Mouse (Mus musculus): ENCODE measurements around the gene Ect2l. TPM values are rescaled to one million over a fixed set of nuclear protein-coding genes. Genes with fewer than 3 reads are reported as not detected.
A peak's percentile ranks its signal among the peaks of the same experiment; 100 is the strongest.

The Ect2l gene
- polyA plus RNA-seq, 1 experiment from 2014 or later = 0.25 TPM

DNA sequence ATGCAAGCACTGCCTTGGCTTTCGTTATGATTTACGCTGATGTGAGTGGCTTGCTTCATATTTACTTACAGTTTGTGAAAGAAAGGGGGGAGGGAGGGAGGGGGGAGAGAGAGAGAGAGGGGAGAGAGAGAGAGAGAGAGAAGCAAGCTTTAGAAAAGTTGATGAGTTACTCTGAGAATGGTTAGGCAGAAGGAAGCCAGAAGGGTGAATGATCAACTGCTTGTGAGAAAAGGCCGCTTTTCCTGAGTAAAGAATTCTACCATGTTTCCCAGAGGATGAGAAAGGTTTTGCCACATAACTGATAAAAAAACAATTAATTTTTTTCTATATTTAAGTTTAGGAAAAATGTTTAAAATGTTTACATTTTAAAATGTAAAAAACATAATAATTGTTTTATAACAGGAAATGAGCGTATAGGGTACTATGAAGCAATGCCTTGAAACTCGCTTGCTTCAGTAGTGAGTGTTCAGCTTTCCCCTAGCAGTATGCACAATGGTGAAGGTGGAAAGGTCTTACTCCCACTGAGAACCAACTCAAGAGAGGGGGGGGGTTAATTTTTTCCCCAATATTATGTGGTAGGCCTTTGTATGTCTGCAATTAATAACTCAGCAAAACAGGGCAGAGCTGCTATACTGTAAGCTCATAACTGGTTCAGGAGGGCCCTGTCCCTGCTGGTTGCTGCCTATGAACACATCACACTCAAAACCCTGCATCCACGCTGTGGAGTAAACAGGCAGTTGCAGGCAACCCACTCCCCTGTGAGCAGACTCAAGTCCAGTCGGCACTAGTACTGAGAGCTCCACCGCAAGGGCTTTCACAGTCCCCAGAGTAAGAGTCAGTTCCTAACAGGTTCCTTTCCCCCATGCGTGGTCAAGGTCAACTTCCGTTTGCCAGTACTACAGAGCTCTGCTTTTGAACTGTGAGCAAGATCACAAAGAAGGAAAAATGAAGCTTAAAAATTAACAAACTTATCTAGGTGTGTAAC, 78.7 kb downstream of the Ect2l start:
- Histone ChIP-seq H3K9me3 (ENCODE audit: control insufficient read depth, low read length) (no peaks in the 10 kb centered on the region), H3K27ac (replicated peaks; ENCODE audit: low read depth, low read length) (no peak overlapping the region), H3K27me3 (ENCODE audit: control insufficient read depth, insufficient read depth, low read length) (no peaks in the 10 kb centered on the region), H3K9ac (replicated peaks; ENCODE audit: low read length) (no peak overlapping the region), H3K36me3 (ENCODE audit: control insufficient read depth, insufficient read depth, low read length) (peaks cover 7% of the 10 kb centered on the region; the same call in 1 of the 2 replicates), H3K4me2 (ENCODE audit: low read length) (no peak overlapping the region), H3K4me3 (replicated peaks; ENCODE audit: low read depth, low read length) (no peak overlapping the region), H3K4me1 (ENCODE audit: control insufficient read depth, insufficient read depth, low read length) (no peaks in the 10 kb centered on the region)
- ATAC-seq (ENCODE audit: low FRiP score, low TSS enrichment) (no peak), DNase-seq (no peak)
- 88% methylated on average over 10 of the region's 10 CpGs for WGBS

DNA sequence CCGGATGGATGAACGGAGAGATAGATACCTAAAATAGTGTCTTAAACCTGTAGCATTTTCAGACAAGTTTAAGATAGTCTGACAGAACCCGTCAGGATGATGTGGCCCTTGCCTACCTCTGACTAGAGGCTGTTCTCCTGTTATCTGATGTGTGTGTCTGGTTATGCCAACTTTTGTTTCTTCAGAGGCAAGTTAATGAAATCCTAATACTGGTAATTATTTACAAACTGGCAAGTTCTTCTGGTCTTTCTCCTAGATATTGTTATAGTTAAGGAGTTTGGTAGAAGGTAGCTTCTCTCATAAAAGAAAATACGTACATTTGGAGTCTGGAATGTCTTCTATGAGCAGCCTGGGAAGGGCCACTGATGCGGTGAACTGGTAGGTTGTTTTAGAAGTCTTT, 80.4 kb downstream of the Ect2l start:
- H3K4me2 ChIP-seq (ENCODE audit: low read length) = no peak overlapping the region
- peaks cover 20% of the 10 kb centered on the region for H3K36me3 ChIP-seq (ENCODE audit: control insufficient read depth, insufficient read depth, low read length)
- H3K4me1 ChIP-seq (ENCODE audit: control insufficient read depth, insufficient read depth, low read length) = no peaks in the 10 kb centered on the region
- 94% methylated on average over 5 of the region's 5 CpGs for WGBS
- ATAC-seq (ENCODE audit: low FRiP score, low TSS enrichment) (no peak), DNase-seq (no peak)
- no peak overlapping the region for H3K9ac ChIP-seq (replicated peaks; ENCODE audit: low read length)
- H3K4me3 ChIP-seq (replicated peaks; ENCODE audit: low read depth, low read length) = no peak overlapping the region
- H3K27ac ChIP-seq (replicated peaks; ENCODE audit: low read depth, low read length) = no peak overlapping the region
- H3K27me3 ChIP-seq (ENCODE audit: control insufficient read depth, insufficient read depth, low read length) = no peaks in the 10 kb centered on the region
- H3K9me3 ChIP-seq (ENCODE audit: control insufficient read depth, low read length) = no peaks in the 10 kb centered on the region

GRCm38 (mm10) chr10:18118336-18118735, 92.4 kb downstream of the Ect2l start:
- Histone ChIP-seq H3K4me1 (ENCODE audit: control insufficient read depth, insufficient read depth, low read length) (no peaks in the 10 kb centered on the region), H3K4me3 (replicated peaks; ENCODE audit: low read depth, low read length) (no peak overlapping the region), H3K9ac (replicated peaks; ENCODE audit: low read length) (no peak overlapping the region), H3K36me3 (ENCODE audit: control insufficient read depth, insufficient read depth, low read length) (peaks cover 68% of the 10 kb centered on the region), H3K27ac (replicated peaks; ENCODE audit: low read depth, low read length) (no peak overlapping the region), H3K4me2 (ENCODE audit: low read length) (no peak overlapping the region), H3K27me3 (ENCODE audit: control insufficient read depth, insufficient read depth, low read length) (no peaks in the 10 kb centered on the region), H3K9me3 (ENCODE audit: control insufficient read depth, low read length) (no peaks in the 10 kb centered on the region)
- ATAC-seq (ENCODE audit: low FRiP score, low TSS enrichment) (no peak), DNase-seq (no peak)
- 92% methylated on average over 8 of the region's 8 CpGs for WGBS

- H3K9me3 ChIP-seq (ENCODE audit: control insufficient read depth, low read length) = no peaks in the 10 kb centered on the region
- ATAC-seq (ENCODE audit: low FRiP score, low TSS enrichment) = no peak
- 86% methylated on average over 10 of the region's 10 CpGs for WGBS
- H3K4me1 ChIP-seq (ENCODE audit: control insufficient read depth, insufficient read depth, low read length) = no peaks in the 10 kb centered on the region
- no peak overlapping the region for H3K4me3 ChIP-seq (replicated peaks; ENCODE audit: low read depth, low read length)
- no peaks in the 10 kb centered on the region for H3K27me3 ChIP-seq (ENCODE audit: control insufficient read depth, insufficient read depth, low read length)
- no peak overlapping the region for H3K27ac ChIP-seq (replicated peaks; ENCODE audit: low read depth, low read length)
- no peak overlapping the region for H3K9ac ChIP-seq (replicated peaks; ENCODE audit: low read length)
- peaks cover 21% of the 10 kb centered on the region for H3K36me3 ChIP-seq (ENCODE audit: control insufficient read depth, insufficient read depth, low read length)
- no peak for DNase-seq
- H3K4me2 ChIP-seq (ENCODE audit: low read length) = no peak overlapping the region
These were observed 97.1 kb downstream of the Ect2l start for GRCm38 (mm10) chr10:18113473-18114093.

DNA sequence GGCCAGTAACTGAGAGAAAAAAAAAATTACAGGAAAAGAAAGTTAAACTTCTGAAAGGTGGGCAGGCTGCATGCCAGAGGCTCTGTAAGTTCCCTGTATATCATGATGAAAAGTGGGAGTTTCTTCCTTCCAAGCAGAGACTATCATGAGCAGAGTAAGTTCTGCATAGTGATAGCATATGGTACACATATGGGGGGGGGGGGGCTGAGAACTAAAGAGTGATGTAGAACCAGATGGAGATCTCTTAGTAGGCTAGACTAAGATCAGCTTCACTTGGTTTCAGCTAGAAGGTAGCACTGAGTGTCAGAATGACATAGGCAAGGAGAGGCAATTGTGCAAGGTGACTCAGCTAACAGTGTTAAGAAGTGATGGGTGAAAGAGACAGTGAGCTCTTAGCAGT, 99.8 kb downstream of the Ect2l start:
- Histone ChIP-seq H3K4me2 (ENCODE audit: low read length) (no peak overlapping the region), H3K27me3 (ENCODE audit: control insufficient read depth, insufficient read depth, low read length) (no peaks in the 10 kb centered on the region), H3K9me3 (ENCODE audit: control insufficient read depth, low read length) (no peaks in the 10 kb centered on the region), H3K36me3 (ENCODE audit: control insufficient read depth, insufficient read depth, low read length) (peaks cover 23% of the 10 kb centered on the region), H3K4me3 (replicated peaks; ENCODE audit: low read depth, low read length) (no peak overlapping the region), H3K27ac (replicated peaks; ENCODE audit: low read depth, low read length) (no peak overlapping the region), H3K9ac (replicated peaks; ENCODE audit: low read length) (no peak overlapping the region), H3K4me1 (ENCODE audit: control insufficient read depth, insufficient read depth, low read length) (no peaks in the 10 kb centered on the region)
- DNase-seq (no peak), ATAC-seq (ENCODE audit: low FRiP score, low TSS enrichment) (no peak)

DNA sequence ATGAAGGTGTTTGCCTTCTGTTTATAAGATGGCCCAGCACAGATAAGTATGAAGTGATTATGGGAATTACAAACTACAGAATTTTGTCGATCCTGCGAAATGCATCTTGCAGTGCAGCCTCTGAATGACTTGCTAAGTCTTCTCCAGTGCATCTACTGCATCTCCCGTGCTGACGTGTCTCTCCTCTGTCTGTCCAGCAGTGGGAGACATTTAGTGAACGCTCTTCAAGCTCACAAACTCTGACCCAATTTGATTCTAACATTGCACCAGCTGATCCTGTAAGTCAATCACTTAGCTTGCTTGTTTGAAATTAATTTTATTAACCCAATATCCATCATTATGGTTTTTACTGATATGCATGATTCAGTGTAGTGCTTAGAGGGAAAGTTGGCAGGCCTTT, 103.2 kb downstream of the Ect2l start:
- no peak overlapping the region for H3K4me2 ChIP-seq (ENCODE audit: low read length)
- no peaks in the 10 kb centered on the region for H3K9me3 ChIP-seq (ENCODE audit: control insufficient read depth, low read length)
- H3K4me3 ChIP-seq (replicated peaks; ENCODE audit: low read depth, low read length) = no peak overlapping the region
- H3K4me1 ChIP-seq (ENCODE audit: control insufficient read depth, insufficient read depth, low read length) = no peaks in the 10 kb centered on the region
- H3K9ac ChIP-seq (replicated peaks; ENCODE audit: low read length) = no peak overlapping the region
- H3K36me3 ChIP-seq (ENCODE audit: control insufficient read depth, insufficient read depth, low read length) = peaks cover 28% of the 10 kb centered on the region
- H3K27me3 ChIP-seq (ENCODE audit: control insufficient read depth, insufficient read depth, low read length) = no peaks in the 10 kb centered on the region
- ATAC-seq (ENCODE audit: low FRiP score, low TSS enrichment) = no peak
- WGBS = 79% methylated on average over 5 of the region's 5 CpGs
- peak; percentile 23 for DNase-seq
- no peak overlapping the region for H3K27ac ChIP-seq (replicated peaks; ENCODE audit: low read depth, low read length)

GRCm38 (mm10) chr10:18102166-18102565, 108.5 kb downstream of the Ect2l start:
- no peaks in the 10 kb centered on the region for H3K9me3 ChIP-seq (ENCODE audit: control insufficient read depth, low read length)
- 0 out of 2 replicates have a peak, but pooled peaks have one; percentile 20 for ATAC-seq (ENCODE audit: low FRiP score, low TSS enrichment)
- WGBS = 67% methylated on average over 5 of the region's 5 CpGs
- no peaks in the 10 kb centered on the region for H3K27me3 ChIP-seq (ENCODE audit: control insufficient read depth, insufficient read depth, low read length)
- no peak for DNase-seq
- H3K4me1 ChIP-seq (ENCODE audit: control insufficient read depth, insufficient read depth, low read length) = no peaks in the 10 kb centered on the region
- H3K9ac ChIP-seq (replicated peaks; ENCODE audit: low read length) = no peak overlapping the region
- peaks cover 31% of the 10 kb centered on the region for H3K36me3 ChIP-seq (ENCODE audit: control insufficient read depth, insufficient read depth, low read length)
- no peak overlapping the region for H3K4me3 ChIP-seq (replicated peaks; ENCODE audit: low read depth, low read length)
- no peak overlapping the region for H3K27ac ChIP-seq (replicated peaks; ENCODE audit: low read depth, low read length)
- no peak overlapping the region for H3K4me2 ChIP-seq (ENCODE audit: low read length)

- DNase-seq (no peak), ATAC-seq (ENCODE audit: low FRiP score, low TSS enrichment) (no peak)
- no peak overlapping the region for H3K4me3 ChIP-seq (replicated peaks; ENCODE audit: low read depth, low read length)
- H3K36me3 ChIP-seq (ENCODE audit: control insufficient read depth, insufficient read depth, low read length) = peaks cover 32% of the 10 kb centered on the region
- H3K9me3 ChIP-seq (ENCODE audit: control insufficient read depth, low read length) = no peaks in the 10 kb centered on the region; the same call in 1 of the 2 replicates
- H3K27me3 ChIP-seq (ENCODE audit: control insufficient read depth, insufficient read depth, low read length) = no peaks in the 10 kb centered on the region
- H3K27ac ChIP-seq (replicated peaks; ENCODE audit: low read depth, low read length) = no peak overlapping the region
- no peak overlapping the region for H3K4me2 ChIP-seq (ENCODE audit: low read length)
- H3K4me1 ChIP-seq (ENCODE audit: control insufficient read depth, insufficient read depth, low read length) = no peaks in the 10 kb centered on the region
- H3K9ac ChIP-seq (replicated peaks; ENCODE audit: low read length) = no peak overlapping the region
These were observed 120.0 kb downstream of the Ect2l start for GRCm38 (mm10) chr10:18090691-18091090.

Data from midbrain, embryonic 14.5 days (tissue).